ENCODE assay signal across 8 mouse cellular contexts in the genomic region with DNA sequence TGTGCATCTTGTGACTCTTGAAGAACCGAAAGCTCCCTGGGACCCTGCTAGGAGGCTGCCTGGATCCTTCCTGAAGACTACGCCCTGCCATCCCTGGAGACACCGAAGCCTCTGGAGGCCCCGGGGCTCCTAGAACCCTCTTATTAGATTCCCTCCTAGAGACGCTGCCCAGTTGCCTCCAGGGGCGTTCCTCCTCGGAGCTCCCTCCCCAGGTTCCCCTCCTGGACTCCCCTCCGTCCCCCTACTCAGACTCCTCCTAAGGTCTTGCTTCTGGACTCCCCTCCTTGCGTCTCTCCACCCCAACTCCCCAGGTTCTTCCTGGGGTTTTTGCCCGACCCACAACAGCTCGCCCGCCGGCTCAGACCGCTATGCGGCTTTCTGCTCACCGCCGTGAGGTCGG. TPM values are rescaled to one million over a fixed set of nuclear protein-coding genes. Genes with fewer than 3 reads are reported as not detected.
DNase-seq lines count a peak whose midpoint lies in the region; ATAC-seq lines count a peak whose summit lies in the region.

No protein-coding gene starts in this region.

- no peaks in the 10 kb centered on the region for H3K27me3 ChIP-seq in kidney, embryonic 16.5 days (ENCODE audit: insufficient read depth, low read length)
- no peaks in the 10 kb centered on the region for H3K27me3 ChIP-seq in heart, embryonic 14.5 days (ENCODE audit: control insufficient read depth, insufficient read depth, low read length)
- no peaks in the 10 kb centered on the region for H3K27me3 ChIP-seq in liver, embryonic 12.5 days (replicated peaks)
- H3K27me3 ChIP-seq in stomach, embryonic 14.5 days (ENCODE audit: control insufficient read depth, insufficient read depth, low read length): no peaks in the 10 kb centered on the region

- peak overlapping the region; percentile 87 for H3K4me2 ChIP-seq in kidney, embryonic 16.5 days (replicated peaks; ENCODE audit: low read depth, low read length)
- H3K4me2 ChIP-seq in heart, embryonic 14.5 days (ENCODE audit: low read length): peak overlapping the region; percentile 85
- peak overlapping the region; percentile 88 for H3K4me2 ChIP-seq in liver, embryonic 12.5 days
- H3K4me2 ChIP-seq in stomach, embryonic 14.5 days (replicated peaks; ENCODE audit: low read depth, low read length): peak overlapping the region; percentile 78

- H3K4me1 ChIP-seq in kidney, embryonic 16.5 days (ENCODE audit: insufficient read depth, low read length): peaks cover 30% of the 10 kb centered on the region
- peaks cover 7 to 9% of the 10 kb centered on the region in 2 experiments for H3K4me1 ChIP-seq in heart, embryonic 14.5 days (ENCODE audit: control insufficient read depth in 2 of 2, insufficient read depth in 2 of 2, low read length in 2 of 2)
- peaks cover 74% of the 10 kb centered on the region for H3K4me1 ChIP-seq in liver, embryonic 12.5 days
- H3K4me1 ChIP-seq in stomach, embryonic 14.5 days (ENCODE audit: control insufficient read depth, insufficient read depth, low read length): 0 out of 2 replicates have a peak, but pooled peaks cover 7% of the 10 kb centered on the region

- WGBS in kidney, embryonic 16.5 days: under 1% methylated on average over 16 of the region's 18 CpGs
- 0% methylated on average over 18 of the region's 18 CpGs for WGBS in heart, embryonic 14.5 days
- under 1% methylated on average over 18 of the region's 18 CpGs for WGBS in liver, embryonic 12.5 days (ENCODE audit: insufficient replicate concordance)
- 0% methylated on average over 18 of the region's 18 CpGs for WGBS in stomach, embryonic 14.5 days

- H3K27ac ChIP-seq in kidney, embryonic 16.5 days (ENCODE audit: low read length): peak overlapping the region; percentile 11; the same call in 1 of the 2 replicates
- H3K27ac ChIP-seq in heart, embryonic 14.5 days (replicated peaks in 1 of 2; ENCODE audit: control insufficient read depth in 1 of 2, insufficient read depth in 1 of 2, low read depth in 2 of 2, low read length in 2 of 2): peak overlapping the region in 1 of 2 experiments; percentile 12; a peak in 2 of 4 replicates
- peak overlapping the region; percentile 99 for H3K27ac ChIP-seq in liver, embryonic 12.5 days
- peak overlapping the region; percentile 16; the same call in 1 of the 2 replicates for H3K27ac ChIP-seq in stomach, embryonic 14.5 days (ENCODE audit: low read length)

- peaks cover 8% of the 10 kb centered on the region for H3K36me3 ChIP-seq in kidney, embryonic 16.5 days (ENCODE audit: insufficient read depth, low read length)
- H3K36me3 ChIP-seq in heart, embryonic 14.5 days (ENCODE audit: control insufficient read depth, insufficient read depth, low read length): peaks cover 6% of the 10 kb centered on the region; the same call in 1 of the 2 replicates
- peaks cover 32% of the 10 kb centered on the region for H3K36me3 ChIP-seq in liver, embryonic 12.5 days
- H3K36me3 ChIP-seq in stomach, embryonic 14.5 days (ENCODE audit: control insufficient read depth, insufficient read depth, low read length): no peaks in the 10 kb centered on the region

- peak overlapping the region; percentile 78 for H3K9ac ChIP-seq in kidney, embryonic 16.5 days (replicated peaks; ENCODE audit: low read length)
- peak overlapping the region; percentile 77 for H3K9ac ChIP-seq in heart, embryonic 14.5 days (ENCODE audit: low read length)
- peak overlapping the region; percentile 98 for H3K9ac ChIP-seq in liver, embryonic 12.5 days
- peak overlapping the region; percentile 49 for H3K9ac ChIP-seq in stomach, embryonic 14.5 days (replicated peaks; ENCODE audit: low read depth, low read length)

- no peaks in the 10 kb centered on the region for H3K9me3 ChIP-seq in kidney, embryonic 16.5 days (ENCODE audit: low read length)
- H3K9me3 ChIP-seq in heart, embryonic 14.5 days (ENCODE audit: control insufficient read depth, low read length): no peaks in the 10 kb centered on the region
- no peaks in the 10 kb centered on the region for H3K9me3 ChIP-seq in liver, embryonic 12.5 days (replicated peaks)
- no peaks in the 10 kb centered on the region for H3K9me3 ChIP-seq in stomach, embryonic 14.5 days (ENCODE audit: control insufficient read depth, low read depth, low read length)

- no peak for DNase-seq in kidney, adult 18-20 months
- no peak for DNase-seq in urinary bladder, postnatal 14 days (ENCODE audit: low spot score)
- DNase-seq in adrenal gland, adult (ENCODE audit: inconsistent age in 2 of 2, low spot score in 1 of 2): no peak

- peak overlapping the region; percentile 70 for H3K4me3 ChIP-seq in kidney, embryonic 16.5 days (ENCODE audit: low read length)
- peak overlapping the region; percentile 56 to 66 for H3K4me3 ChIP-seq in heart, embryonic 14.5 days (ENCODE audit: control insufficient read depth in 1 of 2, insufficient read depth in 1 of 2, low read depth in 1 of 2, low read length in 2 of 2)
- H3K4me3 ChIP-seq in liver, embryonic 12.5 days: peak overlapping the region; percentile 90
- H3K4me3 ChIP-seq in stomach, embryonic 14.5 days (ENCODE audit: low read depth, low read length): peak overlapping the region; percentile 67

- peak; percentile 70 for ATAC-seq in kidney, embryonic 16.5 days (ENCODE audit: low FRiP score, low TSS enrichment)
- ATAC-seq in activated CD4-positive, CD25-positive, alpha-beta regulatory T cell, adult 4 months: peak; percentile 34
- 0 out of 2 replicates have a peak, but pooled peaks have one; percentile 5 for ATAC-seq in heart, embryonic 14.5 days (ENCODE audit: insufficient number of reproducible peaks, insufficient read depth, low FRiP score, low read depth)
- peak; percentile 17 for ATAC-seq in liver, embryonic 12.5 days
- peak; percentile 43; the same call in 1 of the 2 replicates for ATAC-seq in stomach, embryonic 14.5 days (ENCODE audit: insufficient number of reproducible peaks, insufficient read depth, low FRiP score, low read depth)

RNA-seq across cellular contexts. Expression of gene Stx2, which starts 0.4 kb away (rescaled TPM):
- 36.7 and 43.6 TPM in 2 replicates for polyA plus RNA-seq in kidney, embryonic 16.5 days (2015; fragmentation: Nextera tagmentation; extraction: Ambion mirVana)
- polyA plus RNA-seq in activated CD4-positive, CD25-positive, alpha-beta regulatory T cell, adult 4 months (2017; shearing (Covaris generic)): 1 to 10 TPM in 1 of 2 experiments, under 1 TPM in 1; 0.88 to 3.0 TPM
- 21.3 and 21.4 TPM in 2 replicates for polyA plus RNA-seq in heart, embryonic 14.5 days (2014; fragmentation: Nextera tagmentation; extraction: Ambion mirVana)
- polyA plus RNA-seq in liver, embryonic 12.5 days (2016; fragmentation: Nextera tagmentation; extraction: Ambion mirVana): 95.8 and 106 TPM in 2 replicates
- 29.6 and 30.8 TPM in 2 replicates for polyA plus RNA-seq in stomach, embryonic 14.5 days (2014; fragmentation: Nextera tagmentation; extraction: Ambion mirVana)

RNA-seq across cellular contexts. Expression of gene Ran, which starts 11.9 kb away (rescaled TPM):
- polyA plus RNA-seq in kidney, embryonic 16.5 days (2015; fragmentation: Nextera tagmentation; extraction: Ambion mirVana): 613 and 614 TPM in 2 replicates
- 100 to 1,000 TPM; 320 to 324 TPM for polyA plus RNA-seq in activated CD4-positive, CD25-positive, alpha-beta regulatory T cell, adult 4 months (2017; shearing (Covaris generic))
- 333 and 339 TPM in 2 replicates for polyA plus RNA-seq in heart, embryonic 14.5 days (2014; fragmentation: Nextera tagmentation; extraction: Ambion mirVana)
- 682 and 694 TPM in 2 replicates for polyA plus RNA-seq in liver, embryonic 12.5 days (2016; fragmentation: Nextera tagmentation; extraction: Ambion mirVana)
- 560 and 564 TPM in 2 replicates for polyA plus RNA-seq in stomach, embryonic 14.5 days (2014; fragmentation: Nextera tagmentation; extraction: Ambion mirVana)

RNA-seq across cellular contexts. Expression of gene Rimbp2, which starts 54.7 kb away (rescaled TPM):
- polyA plus RNA-seq in kidney, embryonic 16.5 days (2015; fragmentation: Nextera tagmentation; extraction: Ambion mirVana): 0.04 and 0.53 TPM in 2 replicates
- not detected for polyA plus RNA-seq in activated CD4-positive, CD25-positive, alpha-beta regulatory T cell, adult 4 months (2017; shearing (Covaris generic))
- 0.54 and 0.63 TPM in 2 replicates for polyA plus RNA-seq in heart, embryonic 14.5 days (2014; fragmentation: Nextera tagmentation; extraction: Ambion mirVana)
- polyA plus RNA-seq in liver, embryonic 12.5 days (2016; fragmentation: Nextera tagmentation; extraction: Ambion mirVana): not detected in 2 replicates
- polyA plus RNA-seq in stomach, embryonic 14.5 days (2014; fragmentation: Nextera tagmentation; extraction: Ambion mirVana): 0.31 and 0.49 TPM in 2 replicates

Comparison
In these comparisons a context has a peak if more than half of its experiments do, and no peak if none do; other contexts are left out.
1. ATAC-seq: peak in every context shown above with its lines; median percentile 70 in kidney, embryonic 16.5 days; 43 in stomach, embryonic 14.5 days; 34 in activated CD4-positive, CD25-positive, alpha-beta regulatory T cell, adult 4 months; 17 in liver, embryonic 12.5 days; 5 in heart, embryonic 14.5 days.